Mouse (Mus musculus) liver, postnatal 0 days (tissue): ENCODE measurements around the gene Aifm1. TPM values are rescaled to one million over a fixed set of nuclear protein-coding genes. Genes with fewer than 3 reads are reported as not detected.

Source experiments
- ATAC-seq: fragments of 200-750 bp; cut with Nextera tagmentation; 2 replicates; pipeline ENCODE4 v1.8.0; 2017; ENCODE audit warnings: mild to moderate bottlenecking, moderate library complexity
- DNase-seq: peaks from one replicate; pipeline ENCODE4 v3.0.0-alpha.2; 2016
- H3K27ac ChIP-seq: fragments of 300-500 bp; sonication (generic); 2 replicates; pipeline ENCODE4 v1.5.1; 2014; ENCODE audit warnings: antibody characterized with exemption, moderate library complexity, mild to moderate bottlenecking, low read depth
- H3K27me3 ChIP-seq: fragments of 300-500 bp; sonication (generic); 2 replicates; pipeline ENCODE4 v1.6.1; 2014; ENCODE audit warnings: low read length, control low read depth, mixed read lengths; ENCODE audit not compliant: insufficient read depth
- H3K36me3 ChIP-seq: fragments of 300-500 bp; sonication (generic); replicated peaks from 2 replicates; pipeline ENCODE4 v1.6.1; 2014; ENCODE audit warnings: mild to moderate bottlenecking, control low read depth, low read length, moderate library complexity, mixed read lengths; ENCODE audit not compliant: insufficient read depth
- H3K4me1 ChIP-seq: fragments of 300-500 bp; sonication (generic); 2 replicates; pipeline ENCODE4 v1.6.1; 2014; ENCODE audit warnings: antibody characterized with exemption, mild to moderate bottlenecking, control low read depth; ENCODE audit not compliant: insufficient read depth
- H3K4me2 ChIP-seq: fragments of 300-500 bp; sonication (generic); 2 replicates; pipeline ENCODE4 v1.6.1; 2014; ENCODE audit warnings: low read depth, mild to moderate bottlenecking, low read length, moderate library complexity, mixed read lengths
- H3K4me3 ChIP-seq: fragments of 300-500 bp; sonication (generic); 2 replicates; pipeline ENCODE4 v1.5.1; 2014; ENCODE audit warnings: low read depth, low read length
- H3K9ac ChIP-seq: fragments of 300-500 bp; sonication (generic); replicated peaks from 2 replicates; pipeline ENCODE4 v1.6.1; 2014; ENCODE audit warnings: mild to moderate bottlenecking, moderate library complexity
- H3K9me3 ChIP-seq: fragments of 300-500 bp; sonication (generic); 2 replicates; pipeline ENCODE4 v1.6.1; 2016; ENCODE audit warnings: mild to moderate bottlenecking, control low read depth, low read length, mixed read lengths
- CTCF ChIP-seq: sonication (generic); IDR thresholded peaks from 2 replicates; pipeline ENCODE4 v1.5.1; 2016; ENCODE audit warnings: antibody characterized with exemption, low read depth
- EP300 ChIP-seq: IDR thresholded peaks from 2 replicates; pipeline ENCODE4 v1.6.1; 2016; ENCODE audit warnings: antibody characterized with exemption, low read depth, mild to moderate bottlenecking
- WGBS: fragments of 180-500 bp; shearing (Covaris S2); extraction: QIAGEN DNeasy Blood & Tissue Kit; methylation state at CpG from one replicate; pipeline ENCODE4 v1.1.7; 2014; ENCODE audit not compliant: insufficient replicate concordance; 5-methylcytosine and 5-hydroxymethylcytosine counted together
- polyA plus RNA-seq: library from polyadenylated mRNA; unstranded; fragments of >200 nt; fragmentation: Nextera tagmentation; extraction: Ambion mirVana; gene quantifications from 2 replicates; pipeline ENCODE4 v1.2.1, GENCODE M21; 2015

The Aifm1 gene
- polyA plus RNA-seq, 1 experiment from 2014 or later, result 64.0 TPM

DNA sequence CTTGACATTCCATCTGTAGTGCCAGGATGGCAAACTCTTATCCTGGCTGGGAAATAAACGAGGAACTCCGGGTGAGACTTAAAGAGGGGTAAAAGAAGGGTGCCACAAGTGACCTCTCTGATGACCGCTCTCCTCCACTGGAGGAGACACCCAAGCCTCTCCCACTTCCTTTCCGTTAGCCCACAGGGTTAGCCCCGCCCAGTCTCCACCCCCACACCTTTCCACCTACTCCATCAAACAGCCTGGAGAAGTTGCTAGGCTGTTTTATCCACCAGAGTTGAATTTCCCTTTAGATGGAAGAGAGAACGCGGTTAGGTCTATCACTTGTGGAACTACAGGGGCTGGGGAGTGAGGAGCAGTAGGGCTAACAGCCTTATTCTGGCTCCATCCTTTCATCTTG, 88.1 kb downstream of the Aifm1 start:
- no peaks in the 10 kb centered on the region for H3K9me3 ChIP-seq
- peak overlapping the region; percentile 24; the same call in 1 of the 2 replicates for H3K4me3 ChIP-seq
- peaks cover 2% of the 10 kb centered on the region; the same call in 1 of the 2 replicates for H3K36me3 ChIP-seq
- no peak for TF ChIP-seq CTCF
- TF ChIP-seq EP300, result no peak
- peak overlapping the region; percentile 64 for H3K4me2 ChIP-seq
- peaks cover 2% of the 10 kb centered on the region; the same call in 1 of the 2 replicates for H3K4me1 ChIP-seq
- H3K27me3 ChIP-seq, result no peaks in the 10 kb centered on the region
- peak overlapping the region; percentile 69 for H3K27ac ChIP-seq
- H3K9ac ChIP-seq, result no peak overlapping the region
- 36% methylated on average over 7 of the region's 7 CpGs for WGBS
- peak; percentile 61 for DNase-seq
- ATAC-seq, result peak; percentile 30; the same call in 1 of the 2 replicates

Other genes starting within 250 kb of the Aifm1 start
- gene Bcorl1, start 172.2 kb downstream of the Aifm1 start, polyA plus RNA-seq, result 1.5 TPM in 2 replicates
- gene Elf4, start 50.4 kb downstream of the Aifm1 start, polyA plus RNA-seq, result 1.3 and 1.5 TPM in 2 replicates
- gene Rab33a, start 5.7 kb upstream of the Aifm1 start, polyA plus RNA-seq, result 0.18 and 0.21 TPM in 2 replicates
- 1.8 and 1.9 TPM in 2 replicates for gene Zfp280c, start 80.9 kb upstream of the Aifm1 start, polyA plus RNA-seq
- 3.1 and 3.4 TPM in 2 replicates for gene Slc25a14, start 109.8 kb upstream of the Aifm1 start, polyA plus RNA-seq
- gene Gpr119, start 160.9 kb upstream of the Aifm1 start, polyA plus RNA-seq, result not detected in 2 replicates
- 10.2 and 10.5 TPM in 2 replicates for gene Rbmx2, start 181.4 kb upstream of the Aifm1 start, polyA plus RNA-seq